Mouse (Mus musculus) heart, adult 2 months (tissue): ENCODE measurements around the gene Pim1.

Source experiments
- CTCF ChIP-seq: fragments of 200-600 bp; IDR thresholded peaks from 2 replicates; pipeline ENCODE4 v1.8.1; 2022; ENCODE audit warnings: antibody characterized with exemption, mild to moderate bottlenecking, moderate library complexity
- EP300 ChIP-seq: fragments of 200-500 bp; IDR thresholded peaks from 2 replicates; pipeline ENCODE4 v1.6.1; 2011; ENCODE audit warnings: low read depth, low read length, control low read depth; ENCODE audit not compliant: insufficient read depth
- POLR2A ChIP-seq: fragments of 200-500 bp; IDR thresholded peaks from 2 replicates; pipeline ENCODE4 v1.6.1; 2011; ENCODE audit warnings: mild to moderate bottlenecking, low read depth, low read length, control low read depth; ENCODE audit not compliant: insufficient read depth

- TF ChIP-seq CTCF (no peak; the same call in 1 of the 2 replicates), POLR2A (no peak), EP300 (peak; percentile 89; the same call in 1 of the 2 replicates)
Measured at GRCm38 (mm10) chr17:29514435-29514834, 23.9 kb downstream of the Pim1 start.
